Mouse (Mus musculus): Measurements from ENCODE around the gene Ugt1a10. TPM values are rescaled to one million over a fixed set of nuclear protein-coding genes. Genes with fewer than 3 reads are reported as not detected.
"Not testable (repeated sequence)": the region's sequence is repeated elsewhere in the genome, so short reads cannot be mapped to it uniquely, and the experiment has no call there.

Gene Ugt1a10
- polyA plus RNA-seq, 1 experiment = not detected

- no peaks in the 10 kb centered on the region for H3K4me1 ChIP-seq (ENCODE audit: control insufficient read depth, insufficient read depth, low read length)
- no peak for TF ChIP-seq POLR2A (IDR thresholded peaks at IDR 0.05; ENCODE audit: extremely low read depth, insufficient read depth, low read length)
- TF ChIP-seq CTCF (IDR thresholded peaks at IDR 0.05; ENCODE audit: extremely low read depth, insufficient read depth, low read length) = no peak
- H3K4me3 ChIP-seq (ENCODE audit: insufficient read depth, low read length) = no peak overlapping the region
- no peak overlapping the region for H3K27ac ChIP-seq (ENCODE audit: insufficient read depth, low read length)
These were observed 163.4 kb downstream of the Ugt1a10 start for GRCm38 (mm10) chr1:88218591-88218990.

GRCm38 (mm10) chr1:88219054-88219453 is 163.9 kb downstream of the Ugt1a10 start:
- no peak overlapping the region for H3K27ac ChIP-seq (ENCODE audit: insufficient read depth, low read length)
- TF ChIP-seq CTCF (IDR thresholded peaks at IDR 0.05; ENCODE audit: extremely low read depth, insufficient read depth, low read length) (no peak), POLR2A (IDR thresholded peaks at IDR 0.05; ENCODE audit: extremely low read depth, insufficient read depth, low read length) (no peak)
- no peak overlapping the region for H3K4me3 ChIP-seq (ENCODE audit: insufficient read depth, low read length)
- H3K4me1 ChIP-seq (ENCODE audit: control insufficient read depth, insufficient read depth, low read length) = no peaks in the 10 kb centered on the region

- no peak for TF ChIP-seq POLR2A (IDR thresholded peaks at IDR 0.05; ENCODE audit: extremely low read depth, insufficient read depth, low read length)
- H3K27ac ChIP-seq (ENCODE audit: insufficient read depth, low read length) = no peak overlapping the region
- no peaks in the 10 kb centered on the region for H3K4me1 ChIP-seq (ENCODE audit: control insufficient read depth, insufficient read depth, low read length)
- H3K4me3 ChIP-seq (ENCODE audit: insufficient read depth, low read length) = no peak overlapping the region
These were observed 165.1 kb downstream of the Ugt1a10 start for GRCm38 (mm10) chr1:88220336-88220735.

GRCm38 (mm10) chr1:88222216-88222615 is 167.0 kb downstream of the Ugt1a10 start:
- TF ChIP-seq POLR2A (IDR thresholded peaks at IDR 0.05; ENCODE audit: extremely low read depth, insufficient read depth, low read length) = no peak
- TF ChIP-seq CTCF (IDR thresholded peaks at IDR 0.05; ENCODE audit: extremely low read depth, insufficient read depth, low read length) = no peak

GRCm38 (mm10) chr1:88223011-88223515 is 167.9 kb downstream of the Ugt1a10 start:
- H3K27ac ChIP-seq (ENCODE audit: insufficient read depth, low read length); H3K4me3 ChIP-seq (ENCODE audit: insufficient read depth, low read length); H3K4me1 ChIP-seq (ENCODE audit: control insufficient read depth, insufficient read depth, low read length): not testable (repeated sequence)

More at GRCm38 (mm10) chr1:88222216-88222615, 167.0 kb downstream of the Ugt1a10 start:
- H3K27ac ChIP-seq (ENCODE audit: insufficient read depth, low read length) = no peak overlapping the region
- no peak overlapping the region for H3K4me3 ChIP-seq (ENCODE audit: insufficient read depth, low read length)
- H3K4me1 ChIP-seq (ENCODE audit: control insufficient read depth, insufficient read depth, low read length) = no peaks in the 10 kb centered on the region

- no peak for TF ChIP-seq CTCF (IDR thresholded peaks at IDR 0.05; ENCODE audit: extremely low read depth, insufficient read depth, low read length)
- no peak for TF ChIP-seq POLR2A (IDR thresholded peaks at IDR 0.05; ENCODE audit: extremely low read depth, insufficient read depth, low read length)
- Histone ChIP-seq H3K27ac (ENCODE audit: insufficient read depth, low read length) (no peak overlapping the region), H3K4me1 (ENCODE audit: control insufficient read depth, insufficient read depth, low read length) (no peaks in the 10 kb centered on the region), H3K4me3 (ENCODE audit: insufficient read depth, low read length) (no peak overlapping the region)
These were observed 168.4 kb downstream of the Ugt1a10 start for GRCm38 (mm10) chr1:88223591-88223990.

GRCm38 (mm10) chr1:88224029-88224776 is 169.0 kb downstream of the Ugt1a10 start:
- Histone ChIP-seq H3K4me3 (ENCODE audit: insufficient read depth, low read length) (no peak overlapping the region), H3K27ac (ENCODE audit: insufficient read depth, low read length) (no peak overlapping the region), H3K4me1 (ENCODE audit: control insufficient read depth, insufficient read depth, low read length) (no peaks in the 10 kb centered on the region)
- TF ChIP-seq POLR2A (IDR thresholded peaks at IDR 0.05; ENCODE audit: extremely low read depth, insufficient read depth, low read length) = no peak

GRCm38 (mm10) chr1:88225301-88225700 is 170.1 kb downstream of the Ugt1a10 start:
- not testable (repeated sequence) for H3K27ac ChIP-seq (ENCODE audit: insufficient read depth, low read length)

GRCm38 (mm10) chr1:88225741-88226140 is 170.6 kb downstream of the Ugt1a10 start:
- Histone ChIP-seq H3K4me3 (ENCODE audit: insufficient read depth, low read length) (no peak overlapping the region), H3K27ac (ENCODE audit: insufficient read depth, low read length) (no peak overlapping the region), H3K4me1 (ENCODE audit: control insufficient read depth, insufficient read depth, low read length) (no peaks in the 10 kb centered on the region)
- TF ChIP-seq CTCF (IDR thresholded peaks at IDR 0.05; ENCODE audit: extremely low read depth, insufficient read depth, low read length) (no peak), POLR2A (IDR thresholded peaks at IDR 0.05; ENCODE audit: extremely low read depth, insufficient read depth, low read length) (no peak)

More at GRCm38 (mm10) chr1:88225301-88225700, 170.1 kb downstream of the Ugt1a10 start:
- H3K4me1 ChIP-seq (ENCODE audit: control insufficient read depth, insufficient read depth, low read length); H3K4me3 ChIP-seq (ENCODE audit: insufficient read depth, low read length): not testable (repeated sequence)

- no peak for TF ChIP-seq POLR2A (IDR thresholded peaks at IDR 0.05; ENCODE audit: extremely low read depth, insufficient read depth, low read length)
- no peak for TF ChIP-seq CTCF (IDR thresholded peaks at IDR 0.05; ENCODE audit: extremely low read depth, insufficient read depth, low read length)
- Histone ChIP-seq H3K4me3 (ENCODE audit: insufficient read depth, low read length) (no peak within 1 kb of the TSS), H3K4me1 (ENCODE audit: control insufficient read depth, insufficient read depth, low read length) (no peaks in the 10 kb centered on the region), H3K27ac (ENCODE audit: insufficient read depth, low read length) (no peak within 1 kb of the TSS)
These were observed 171.6 kb downstream of the Ugt1a10 start, which contains the start of gene Mroh2a for GRCm38 (mm10) chr1:88226670-88227379. Mroh2a (plus strand) TSS chr1:88226986.
